ENCODE assay signal across 20 mouse cellular contexts in genomic region chr9:15122431-15122830, GRCm38 (mm10). TPM values are rescaled to one million over a fixed set of nuclear protein-coding genes. Genes with fewer than 3 reads are reported as not detected.
"Had no signal": no experiment of that assay in that cellular context is flagged by ENCODE, and none has a peak within 500 bp of the region (broad histone marks: within the 10 kb centered on the region; RNA-seq: fewer than 3 reads in every experiment).

No protein-coding gene starts in this region.

- H3K27ac ChIP-seq: neural tube, embryonic 12.5 days; neural tube, embryonic 13.5 days; neural tube, embryonic 15.5 days; stomach, embryonic 15.5 days; stomach, postnatal 0 days had no signal

- DNase-seq: retina, postnatal 1 day; right cerebral cortex, adult 18-20 months; right cerebral cortex, postnatal 14 days; right cerebral cortex, postnatal 25 days; right cerebral cortex, postnatal 4 days; spleen, adult 18-20 months; thymus, adult 18-20 months; thymus, adult 2 months; thymus, postnatal 14 days; thymus, postnatal 25 days; thymus, postnatal 36 days; thymus, postnatal 4 days had no signal

- H3K4me1 ChIP-seq: neural tube, embryonic 12.5 days; neural tube, embryonic 13.5 days; neural tube, embryonic 15.5 days; stomach, embryonic 15.5 days had no signal

- H3K9ac ChIP-seq: neural tube, embryonic 12.5 days; neural tube, embryonic 13.5 days; neural tube, embryonic 15.5 days; stomach, embryonic 15.5 days had no signal

- H3K9me3 ChIP-seq: neural tube, embryonic 12.5 days; neural tube, embryonic 13.5 days; neural tube, embryonic 15.5 days; stomach, embryonic 15.5 days had no signal

- H3K36me3 ChIP-seq: neural tube, embryonic 12.5 days; neural tube, embryonic 13.5 days; neural tube, embryonic 15.5 days; stomach, embryonic 15.5 days had no signal

- H3K4me3 ChIP-seq: neural tube, embryonic 12.5 days; neural tube, embryonic 13.5 days; neural tube, embryonic 15.5 days; stomach, embryonic 15.5 days had no signal

- H3K4me2 ChIP-seq: neural tube, embryonic 12.5 days; neural tube, embryonic 13.5 days; neural tube, embryonic 15.5 days; stomach, embryonic 15.5 days had no signal

- H3K27me3 ChIP-seq: neural tube, embryonic 12.5 days; neural tube, embryonic 13.5 days; neural tube, embryonic 15.5 days; stomach, embryonic 15.5 days had no signal

RNA-seq across cellular contexts. Expression of gene Hephl1, which starts 10.5 kb away (rescaled TPM):
- polyA plus RNA-seq: neural tube, embryonic 11.5 days; neural tube, embryonic 12.5 days; neural tube, embryonic 13.5 days; spleen, adult 2 months; stomach, embryonic 15.5 days; stomach, postnatal 0 days; thymus, postnatal 0 days had no signal
